Mouse (Mus musculus) kidney, adult 2 months (tissue): ENCODE results near the gene Sgpl1. TPM values are rescaled to one million over a fixed set of nuclear protein-coding genes. Genes with fewer than 3 reads are reported as not detected.

Experiments
- DNase-seq: peaks from one replicate; pipeline ENCODE4 v3.0.0; 2021
- H3K27ac ChIP-seq: fragments of 200-500 bp; 2 replicates; pipeline ENCODE4 v1.5.1; 2012; ENCODE audit warnings: low read depth, low read length, control low read depth, inconsistent platforms; ENCODE audit not compliant: insufficient read depth
- H3K27me3 ChIP-seq: fragments of 200-500 bp; replicated peaks from 2 replicates; pipeline ENCODE4 v1.6.1; 2012; ENCODE audit warnings: mild to moderate bottlenecking, moderate library complexity, low read length, inconsistent platforms; ENCODE audit not compliant: control insufficient read depth, insufficient read depth
- H3K36me3 ChIP-seq: fragments of 200-500 bp; 2 replicates; pipeline ENCODE4 v1.6.1; 2012; ENCODE audit warnings: mild to moderate bottlenecking, moderate library complexity, low read length, inconsistent platforms; ENCODE audit not compliant: control insufficient read depth, insufficient read depth
- H3K4me1 ChIP-seq: fragments of 200-500 bp; 2 replicates; pipeline ENCODE4 v1.6.1; 2011; ENCODE audit warnings: low read length; ENCODE audit not compliant: control insufficient read depth, insufficient read depth
- H3K4me3 ChIP-seq: fragments of 200-500 bp; 2 replicates; pipeline ENCODE4 v1.5.1; 2011; ENCODE audit warnings: mild to moderate bottlenecking, low read depth, low read length, control low read depth; ENCODE audit not compliant: insufficient read depth
- CTCF ChIP-seq: fragments of 200-500 bp; conservative IDR thresholded peaks from 2 replicates; pipeline ENCODE4 v1.5.1; 2011; ENCODE audit warnings: low read depth, mild to moderate bottlenecking, control low read depth, low read length, moderate library complexity, mixed read lengths; ENCODE audit not compliant: insufficient read depth, insufficient read length
- POLR2A ChIP-seq: fragments of 200-500 bp; IDR thresholded peaks from one replicate; pipeline ENCODE4 v1.6.1; 2011; ENCODE audit warnings: low read depth, low read length, control low read depth
- WGBS: fragments of 180-500 bp; shearing (Covaris S2); methylation state at CpG from one replicate; pipeline ENCODE4 v1.1.7; 2018; 5-methylcytosine and 5-hydroxymethylcytosine counted together
- polyA plus RNA-seq: library from polyadenylated mRNA; depleted of rRNA; stranded (reverse); fragments of >200 nt; gene quantifications from 2 replicates; pipeline ENCODE4 v1.2.3, GENCODE M21; 2012

Sgpl1 gene
- polyA plus RNA-seq, 1 experiment = 39.7 TPM

GRCm38 (mm10) chr10:61155611-61156010 is 8.1 kb upstream of the Sgpl1 start:
- Histone ChIP-seq H3K27ac (no peak overlapping the region), H3K4me3 (no peak overlapping the region), H3K36me3 (no peaks in the 10 kb centered on the region), H3K4me1 (no peaks in the 10 kb centered on the region), H3K27me3 (no peaks in the 10 kb centered on the region)
- no peak for DNase-seq
- TF ChIP-seq POLR2A (no peak), CTCF (no peak)
- 86% methylated on average over 3 of the region's 3 CpGs for WGBS

GRCm38 (mm10) chr10:61152131-61152530 is 4.6 kb upstream of the Sgpl1 start:
- Histone ChIP-seq H3K4me3 (no peak overlapping the region), H3K27me3 (no peaks in the 10 kb centered on the region), H3K36me3 (no peaks in the 10 kb centered on the region), H3K27ac (no peak overlapping the region), H3K4me1 (peaks cover 2% of the 10 kb centered on the region; the same call in 1 of the 2 replicates)
- no peak for TF ChIP-seq POLR2A
- TF ChIP-seq CTCF = no peak
- no peak for DNase-seq

- H3K4me1 ChIP-seq = peaks cover 5% of the 10 kb centered on the region; the same call in 1 of the 2 replicates
- H3K36me3 ChIP-seq = no peaks in the 10 kb centered on the region
- no peak for TF ChIP-seq CTCF
- TF ChIP-seq POLR2A = no peak
- WGBS = 28% methylated on average over 6 of the region's 6 CpGs
- no peak for DNase-seq
- H3K27me3 ChIP-seq = no peaks in the 10 kb centered on the region
- no peak overlapping the region for H3K27ac ChIP-seq
- H3K4me3 ChIP-seq = no peak overlapping the region
Measured at GRCm38 (mm10) chr10:61150616-61151015, 3.1 kb upstream of the Sgpl1 start.

DNA sequence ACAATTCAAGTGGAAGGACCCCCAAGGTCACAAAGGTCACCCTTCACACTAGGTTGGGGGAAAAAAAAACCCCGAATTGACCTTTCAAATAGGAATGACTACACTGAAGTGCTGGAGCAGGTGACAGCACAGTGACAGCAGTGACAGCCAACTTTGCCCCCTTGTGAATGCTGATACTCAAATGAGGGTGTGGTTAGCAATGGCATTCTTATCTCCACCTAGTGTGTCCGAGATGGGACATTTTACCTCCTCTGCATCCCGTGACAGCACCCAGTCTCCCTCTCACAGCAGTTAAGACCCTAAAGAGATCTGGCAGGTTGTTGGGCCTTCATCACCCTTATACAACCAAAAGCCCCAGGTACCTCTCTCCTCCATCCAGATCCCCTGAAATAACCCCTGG is 2.0 kb upstream of the Sgpl1 start:
- no peak overlapping the region for H3K27ac ChIP-seq
- 94% methylated on average over 3 of the region's 3 CpGs for WGBS
- no peak overlapping the region for H3K4me3 ChIP-seq
- no peaks in the 10 kb centered on the region for H3K36me3 ChIP-seq
- peaks cover 8% of the 10 kb centered on the region; the same call in 1 of the 2 replicates for H3K4me1 ChIP-seq
- DNase-seq = no peak
- TF ChIP-seq POLR2A (no peak), CTCF (no peak)
- no peaks in the 10 kb centered on the region for H3K27me3 ChIP-seq

DNA sequence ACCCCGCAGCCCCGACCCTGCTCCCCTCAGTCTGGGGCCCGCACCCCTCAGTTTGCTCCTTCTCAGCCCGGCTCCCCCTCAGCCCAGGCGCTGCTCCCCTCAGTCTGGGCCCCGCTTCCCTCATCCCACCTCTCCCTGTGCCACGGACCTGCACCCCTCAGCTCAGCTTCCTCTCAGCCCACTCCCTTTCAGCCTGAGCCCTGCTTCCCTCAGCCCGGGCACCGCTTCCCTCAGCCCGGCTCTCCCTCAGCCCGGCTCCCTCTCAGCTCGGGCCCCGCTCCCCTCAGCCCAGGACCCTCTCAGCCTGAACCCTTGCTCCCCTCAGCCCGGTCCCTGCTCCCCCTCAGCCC is 721 bp downstream of the Sgpl1 start:
- TF ChIP-seq CTCF (no peak), POLR2A (no peak)
- 2% methylated on average over 14 of the region's 14 CpGs for WGBS
- DNase-seq = no peak

DNA sequence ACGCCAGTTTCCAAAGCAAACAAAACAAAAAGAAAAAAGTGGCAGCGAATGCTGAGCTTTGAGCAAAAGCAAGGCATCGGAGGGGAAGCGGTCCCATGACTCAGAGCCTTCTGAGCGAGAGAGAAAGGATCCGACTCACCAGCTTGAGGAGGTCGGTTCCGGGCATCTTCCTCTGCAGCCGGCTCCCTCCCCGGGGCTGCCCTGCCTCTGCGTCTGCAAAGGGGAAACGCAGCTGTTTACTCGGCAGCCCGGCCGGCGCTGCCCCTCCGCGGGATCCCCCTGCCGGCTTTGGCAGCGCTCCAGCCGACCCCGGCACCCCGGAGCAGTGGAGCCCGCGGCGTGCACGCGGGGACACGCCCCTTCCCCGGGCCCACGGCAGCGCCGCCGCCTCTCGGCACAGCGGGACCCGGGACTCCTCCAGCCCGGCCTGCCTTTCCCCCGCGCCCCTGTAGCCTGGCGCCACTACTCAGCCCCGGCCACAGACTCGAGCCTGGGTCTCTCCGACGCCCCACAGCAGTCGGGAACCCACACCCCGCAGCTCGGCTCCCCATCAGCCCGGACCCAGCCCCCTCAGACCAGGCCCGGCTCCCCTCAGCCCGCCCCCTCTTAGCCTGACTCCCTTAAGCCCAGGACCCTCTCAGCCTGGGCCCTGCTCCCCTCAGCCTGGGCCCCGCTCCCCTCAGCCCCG is 1.2 kb downstream of the Sgpl1 start:
- peak; percentile 46 for DNase-seq

More for the DNA sequence above, 721 bp downstream of the Sgpl1 start:
- peak overlapping the region; percentile 75 for H3K27ac ChIP-seq
- peak overlapping the region; percentile 90 for H3K4me3 ChIP-seq
- H3K27me3 ChIP-seq = no peaks in the 10 kb centered on the region
- H3K4me1 ChIP-seq = peaks cover 8% of the 10 kb centered on the region; the same call in 1 of the 2 replicates
- H3K36me3 ChIP-seq = no peaks in the 10 kb centered on the region

GRCm38 (mm10) chr10:61145766-61146118 is 1.8 kb downstream of the Sgpl1 start:
- WGBS = 5% methylated on average over 3 of the region's 3 CpGs
- Histone ChIP-seq H3K4me3 (peak overlapping the region; percentile 90), H3K36me3 (no peaks in the 10 kb centered on the region), H3K27me3 (no peaks in the 10 kb centered on the region), H3K27ac (peak overlapping the region; percentile 5; the same call in 1 of the 2 replicates), H3K4me1 (peaks cover 8% of the 10 kb centered on the region; the same call in 1 of the 2 replicates)
- TF ChIP-seq CTCF (no peak), POLR2A (no peak)
- DNase-seq = no peak

More for the DNA sequence above, 1.2 kb downstream of the Sgpl1 start:
- peak overlapping the region; percentile 90 for H3K4me3 ChIP-seq
- no peaks in the 10 kb centered on the region for H3K36me3 ChIP-seq
- peaks cover 8% of the 10 kb centered on the region; the same call in 1 of the 2 replicates for H3K4me1 ChIP-seq
- under 1% methylated on average over 53 of the region's 53 CpGs for WGBS
- H3K27ac ChIP-seq = 0 out of 2 replicates have a peak overlapping the region, but pooled peaks have one; percentile 5
- no peak for TF ChIP-seq CTCF
- no peak for TF ChIP-seq POLR2A
- no peaks in the 10 kb centered on the region for H3K27me3 ChIP-seq
